Mouse (Mus musculus) hindbrain, embryonic 10.5 days (tissue): ENCODE measurements around the gene Uhrf1bp1. TPM values are rescaled to one million over a fixed set of nuclear protein-coding genes. Genes with fewer than 3 reads are reported as not detected.
A peak's percentile ranks its signal among the peaks of the same experiment; 100 is the strongest.

Experiments
- DNase-seq: peaks from one replicate; pipeline ENCODE4 v3.0.0-alpha.2; 2017; ENCODE audit warnings: low spot score
- H3K27ac ChIP-seq: fragments of 300-500 bp; sonication (generic); 2 replicates; pipeline ENCODE4 v1.5.1; 2016; ENCODE audit warnings: mild to moderate bottlenecking, moderate library complexity
- H3K27me3 ChIP-seq: fragments of 300-500 bp; sonication (generic); 2 replicates; pipeline ENCODE4 v1.6.1; 2016; ENCODE audit warnings: mild to moderate bottlenecking; ENCODE audit not compliant: poor library complexity, insufficient read depth, severe bottlenecking
- H3K36me3 ChIP-seq: fragments of 300-500 bp; sonication (generic); 2 replicates; pipeline ENCODE4 v1.6.1; 2016; ENCODE audit warnings: mild to moderate bottlenecking, moderate library complexity
- H3K4me1 ChIP-seq: fragments of 300-500 bp; sonication (generic); replicated peaks from 2 replicates; pipeline ENCODE4 v1.6.1; 2016; ENCODE audit warnings: mild to moderate bottlenecking
- H3K4me3 ChIP-seq: fragments of 300-500 bp; sonication (generic); 2 replicates; pipeline ENCODE4 v1.5.1; 2016; ENCODE audit warnings: mild to moderate bottlenecking, moderate library complexity
- H3K9me3 ChIP-seq: fragments of 300-500 bp; sonication (generic); 2 replicates; pipeline ENCODE4 v1.6.1; 2016; ENCODE audit warnings: mild to moderate bottlenecking, moderate library complexity
- WGBS: fragments of 180-500 bp; shearing (Covaris S2); methylation state at CpG from one replicate; pipeline ENCODE4 v1.1.7; 2016; 5-methylcytosine and 5-hydroxymethylcytosine counted together
- polyA plus RNA-seq: library from polyadenylated mRNA; unstranded; fragments of >200 nt; fragmentation: Nextera tagmentation; extraction: Ambion mirVana; gene quantifications from 2 replicates; pipeline ENCODE4 v1.2.1, GENCODE M21; 2016

Gene Uhrf1bp1
- 6.9 and 7.7 TPM in 2 replicates for polyA plus RNA-seq

DNA sequence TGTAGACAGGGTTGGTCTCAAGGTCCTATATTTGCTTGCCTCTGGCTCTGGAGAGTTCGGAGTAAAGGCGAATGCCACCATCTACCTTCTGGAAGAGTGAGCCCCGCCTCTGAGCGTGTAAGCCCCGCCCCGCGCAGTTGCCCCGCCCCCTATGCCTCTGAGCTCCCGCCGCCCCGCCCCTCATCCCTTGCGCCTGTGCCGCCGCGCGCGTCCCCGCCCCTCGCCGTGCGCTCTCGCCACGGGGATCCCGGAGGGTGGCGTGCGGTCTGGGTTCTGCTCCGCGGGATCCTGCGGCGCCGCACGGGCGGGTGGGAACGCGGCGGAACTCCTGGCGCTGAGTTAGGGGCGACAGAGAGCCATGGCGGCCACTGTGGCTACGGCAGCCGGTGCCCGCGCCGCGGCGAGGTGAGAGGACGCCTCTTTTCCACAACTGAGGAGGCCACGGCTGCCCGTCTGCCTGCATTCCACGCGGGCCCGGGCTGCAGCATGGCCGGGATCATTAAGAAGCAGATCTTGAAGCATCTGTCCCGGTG is at the start of gene Uhrf1bp1:
TSS of gene Uhrf1bp1 (plus strand) at position 177 of the 533 bp plus-strand sequence.
- Histone ChIP-seq H3K9me3 (no peaks in the 10 kb centered on the region), H3K36me3 (peaks cover 38% of the 10 kb centered on the region), H3K27ac (peak within 1 kb of the TSS; percentile 94), H3K4me3 (peak within 1 kb of the TSS; percentile 90), H3K27me3 (no peaks in the 10 kb centered on the region), H3K4me1 (peaks cover 34% of the 10 kb centered on the region)
- DNase-seq: peak; percentile 86
- WGBS: under 1% methylated on average over 54 of the region's 54 CpGs

GRCm38 (mm10) chr17:27807542-27808078 is 48.6 kb upstream of the Uhrf1bp1 start:
- 87% methylated on average over 2 of the region's 2 CpGs for WGBS
- 0 out of 2 replicates have a peak, but pooled peaks cover 16% of the 10 kb centered on the region for H3K4me1 ChIP-seq
- H3K4me3 ChIP-seq: no peak overlapping the region
- no peaks in the 10 kb centered on the region for H3K27me3 ChIP-seq
- H3K27ac ChIP-seq: no peak overlapping the region
- H3K9me3 ChIP-seq: no peaks in the 10 kb centered on the region
- no peak for DNase-seq
- peaks cover 3% of the 10 kb centered on the region; the same call in 1 of the 2 replicates for H3K36me3 ChIP-seq

DNA sequence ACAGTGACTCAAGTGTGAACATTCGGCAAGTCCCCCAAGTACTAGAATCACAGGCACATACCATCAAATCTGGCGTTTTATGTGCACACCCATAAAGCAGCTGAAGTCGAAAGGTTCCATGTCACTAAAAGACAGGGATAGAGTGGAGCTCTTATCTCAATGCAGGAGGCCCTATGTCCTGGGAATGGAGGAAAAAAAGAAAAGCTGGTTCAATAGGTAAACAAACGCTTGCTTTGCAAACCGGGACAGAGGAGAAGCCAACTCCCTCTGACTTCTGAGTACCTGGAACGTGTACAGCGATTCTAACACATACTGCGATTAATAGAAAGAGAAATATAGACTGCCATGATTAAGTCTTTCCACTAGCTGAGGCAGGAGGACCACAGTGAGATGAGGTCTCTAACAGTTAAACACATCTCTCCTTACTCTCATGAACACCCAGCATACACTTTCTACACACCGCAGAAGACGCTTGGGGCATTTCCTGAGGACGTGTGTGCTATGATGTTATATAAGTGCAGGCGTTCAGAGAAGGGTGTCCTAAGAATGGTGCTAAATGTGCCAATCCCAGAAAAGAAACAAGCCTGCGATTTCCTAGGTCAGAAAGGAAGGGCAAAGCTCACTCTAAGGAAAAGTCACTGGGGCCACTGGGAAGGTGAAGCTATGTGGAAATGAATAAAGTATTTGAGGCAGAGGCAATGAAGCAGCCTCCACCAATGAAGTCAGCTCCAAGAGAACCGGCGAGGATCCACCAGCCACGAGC is 45.5 kb upstream of the Uhrf1bp1 start:
- Histone ChIP-seq H3K27me3 (no peaks in the 10 kb centered on the region), H3K36me3 (peaks cover 3% of the 10 kb centered on the region; the same call in 1 of the 2 replicates), H3K27ac (no peak overlapping the region), H3K4me1 (0 out of 2 replicates have a peak, but pooled peaks cover 3% of the 10 kb centered on the region), H3K9me3 (no peaks in the 10 kb centered on the region), H3K4me3 (no peak overlapping the region)
- 90% methylated on average over 16 of the region's 16 CpGs for WGBS
- no peak for DNase-seq

GRCm38 (mm10) chr17:27811980-27812379 is 44.3 kb upstream of the Uhrf1bp1 start:
- H3K4me1 ChIP-seq: 0 out of 2 replicates have a peak, but pooled peaks cover 3% of the 10 kb centered on the region
- DNase-seq: no peak
- H3K27me3 ChIP-seq: no peaks in the 10 kb centered on the region
- 85% methylated on average over 3 of the region's 3 CpGs for WGBS
- H3K4me3 ChIP-seq: no peak overlapping the region
- H3K27ac ChIP-seq: no peak overlapping the region
- no peaks in the 10 kb centered on the region for H3K9me3 ChIP-seq
- H3K36me3 ChIP-seq: peaks cover 3% of the 10 kb centered on the region; the same call in 1 of the 2 replicates

GRCm38 (mm10) chr17:27814606-27815005 is 41.6 kb upstream of the Uhrf1bp1 start:
- Histone ChIP-seq H3K9me3 (no peaks in the 10 kb centered on the region), H3K4me3 (no peak overlapping the region), H3K4me1 (peaks cover 20% of the 10 kb centered on the region), H3K27ac (no peak overlapping the region), H3K27me3 (no peaks in the 10 kb centered on the region), H3K36me3 (peaks cover 3% of the 10 kb centered on the region; the same call in 1 of the 2 replicates)
- no peak for DNase-seq

DNA sequence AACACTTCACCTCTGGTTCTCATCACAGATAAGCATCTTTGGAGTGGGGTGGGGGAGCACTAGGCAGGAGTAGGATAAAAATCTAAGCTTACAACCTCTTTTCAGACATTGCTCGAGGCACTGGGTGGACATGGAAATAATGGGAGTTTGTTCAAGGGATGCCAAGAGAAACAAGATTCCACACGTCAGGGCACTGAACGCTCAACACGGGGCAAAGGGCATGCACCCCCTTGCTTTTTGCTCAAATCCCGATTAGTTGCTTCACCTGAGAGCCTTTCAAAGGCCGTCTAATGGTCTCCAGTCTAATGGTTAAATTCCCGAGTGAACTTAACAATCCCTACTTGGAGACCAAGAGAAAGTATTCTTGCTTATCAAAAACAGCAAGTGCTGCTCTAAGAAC is 37.2 kb upstream of the Uhrf1bp1 start:
- peak overlapping the region; percentile 100 for H3K4me3 ChIP-seq
- H3K4me1 ChIP-seq: peaks cover 29% of the 10 kb centered on the region
- H3K36me3 ChIP-seq: no peaks in the 10 kb centered on the region
- no peaks in the 10 kb centered on the region for H3K27me3 ChIP-seq
- DNase-seq: no peak
- 35% methylated on average over 7 of the region's 7 CpGs for WGBS
- no peak overlapping the region; the same call in 1 of the 2 replicates for H3K27ac ChIP-seq
- no peaks in the 10 kb centered on the region for H3K9me3 ChIP-seq

GRCm38 (mm10) chr17:27819521-27819970 is 36.7 kb upstream of the Uhrf1bp1 start:
- H3K27me3 ChIP-seq: no peaks in the 10 kb centered on the region
- H3K4me1 ChIP-seq: peaks cover 29% of the 10 kb centered on the region
- peak overlapping the region; percentile 100 for H3K4me3 ChIP-seq
- WGBS: under 1% methylated on average over 20 of the region's 20 CpGs
- DNase-seq: peak; percentile 25
- H3K9me3 ChIP-seq: no peaks in the 10 kb centered on the region
- no peaks in the 10 kb centered on the region for H3K36me3 ChIP-seq
- H3K27ac ChIP-seq: peak overlapping the region; percentile 90

DNA sequence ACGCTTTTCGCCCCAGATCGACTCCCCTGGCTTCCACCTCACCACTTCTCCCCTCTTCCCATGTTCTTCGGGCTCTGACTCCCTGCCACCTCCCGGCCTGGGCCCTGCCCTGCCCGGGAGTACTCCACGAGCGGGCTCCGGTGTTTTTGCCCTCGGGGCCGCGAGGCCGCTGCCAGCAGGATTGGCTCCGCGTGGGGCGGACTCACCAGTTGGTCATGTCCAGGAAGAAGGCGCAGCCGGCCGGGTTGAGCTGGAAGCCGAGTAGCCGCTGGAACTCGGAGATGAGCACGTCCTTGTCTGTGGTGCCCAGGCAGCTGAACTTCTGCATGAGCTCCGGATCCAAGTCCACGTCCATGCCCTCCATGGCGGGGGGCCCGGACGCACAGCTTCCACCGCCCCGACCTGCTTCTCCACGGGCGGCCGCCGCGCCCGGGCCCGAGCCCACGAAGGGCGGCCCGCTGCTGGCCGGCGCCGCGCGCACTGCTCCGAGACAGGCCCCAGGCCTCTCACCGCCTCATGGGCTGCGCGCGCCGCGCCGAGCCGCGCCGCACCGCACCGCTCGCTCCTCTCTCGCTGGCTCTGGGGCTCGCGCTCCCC is 36.2 kb upstream of the Uhrf1bp1 start:
- no peaks in the 10 kb centered on the region for H3K36me3 ChIP-seq
- H3K27ac ChIP-seq: peak overlapping the region; percentile 90
- H3K27me3 ChIP-seq: no peaks in the 10 kb centered on the region
- H3K4me1 ChIP-seq: peaks cover 30% of the 10 kb centered on the region
- no peak for DNase-seq
- WGBS: 1% methylated on average over 62 of the region's 62 CpGs
- peak overlapping the region; percentile 100 for H3K4me3 ChIP-seq
- H3K9me3 ChIP-seq: no peaks in the 10 kb centered on the region

- Histone ChIP-seq H3K4me3 (peak within 1 kb of the TSS; percentile 100), H3K4me1 (peaks cover 37% of the 10 kb centered on the region), H3K9me3 (no peaks in the 10 kb centered on the region), H3K27ac (peak within 1 kb of the TSS; percentile 90), H3K27me3 (no peaks in the 10 kb centered on the region), H3K36me3 (no peaks in the 10 kb centered on the region)
- DNase-seq: peak; percentile 99
- 2% methylated on average over 51 of the region's 56 CpGs for WGBS
Observed at GRCm38 (mm10) chr17:27820568-27821406, 35.5 kb upstream of the Uhrf1bp1 start, which contains the start of gene D17Wsu92e. Gene D17Wsu92e (minus strand): TSS chr17:27820648.

DNA sequence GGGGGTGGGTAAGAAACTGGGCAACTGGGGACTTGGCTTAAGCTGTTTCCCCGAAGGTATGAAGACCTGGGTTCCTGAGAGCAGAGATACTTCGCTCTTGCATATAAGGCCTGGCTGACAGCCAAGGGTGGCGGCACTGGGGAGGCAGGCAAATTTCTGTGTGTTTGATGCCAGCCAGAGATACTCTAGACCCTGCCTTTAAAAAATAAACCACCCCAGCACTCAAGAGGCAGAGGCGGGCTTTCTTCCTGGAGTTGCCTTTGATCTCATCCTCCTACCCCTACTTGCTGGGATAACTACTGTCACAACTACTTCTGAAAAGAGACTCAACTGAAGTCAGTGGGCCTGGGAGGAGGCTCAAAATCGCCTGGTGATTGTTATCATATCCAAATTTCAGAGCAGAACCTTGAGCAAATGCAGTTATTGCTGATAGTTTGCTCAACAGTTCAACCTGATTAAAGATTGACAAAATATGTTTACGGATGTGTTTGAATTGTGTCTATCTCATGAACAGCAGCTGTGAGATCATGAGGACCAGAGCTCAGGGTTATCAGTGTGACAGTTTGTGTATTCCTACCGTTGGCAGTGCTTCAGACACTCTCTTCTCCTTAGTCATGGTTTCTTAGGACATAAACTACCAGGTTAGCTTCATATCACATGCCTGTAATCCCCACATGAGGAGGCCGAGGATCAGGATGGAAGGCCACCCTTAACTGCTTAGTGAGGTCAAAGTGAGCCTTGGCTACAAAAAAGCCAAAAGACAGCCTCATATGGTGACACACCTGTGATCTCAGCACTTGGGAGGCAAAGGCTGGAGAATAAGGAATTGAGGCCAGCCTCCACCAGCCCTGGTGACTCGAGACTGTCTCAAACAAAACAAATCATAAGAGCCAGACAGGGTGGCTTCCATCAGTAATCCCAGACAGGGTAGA is 34.6 kb upstream of the Uhrf1bp1 start:
- Histone ChIP-seq H3K27ac (peak overlapping the region; percentile 90), H3K4me3 (peak overlapping the region; percentile 100), H3K36me3 (no peaks in the 10 kb centered on the region), H3K27me3 (no peaks in the 10 kb centered on the region), H3K9me3 (no peaks in the 10 kb centered on the region), H3K4me1 (peaks cover 46% of the 10 kb centered on the region)
- WGBS: 70% methylated on average over 9 of the region's 9 CpGs
- no peak for DNase-seq

GRCm38 (mm10) chr17:27823142-27823905 is 32.9 kb upstream of the Uhrf1bp1 start:
- Histone ChIP-seq H3K27ac (no peak overlapping the region), H3K36me3 (no peaks in the 10 kb centered on the region), H3K4me3 (no peak overlapping the region), H3K4me1 (peaks cover 51% of the 10 kb centered on the region), H3K27me3 (no peaks in the 10 kb centered on the region), H3K9me3 (no peaks in the 10 kb centered on the region)
- no peak for DNase-seq
- WGBS: 81% methylated on average over 9 of the region's 9 CpGs
